Mouse (Mus musculus): ENCODE results near the gene Dbndd2.

The Dbndd2 gene

DNA sequence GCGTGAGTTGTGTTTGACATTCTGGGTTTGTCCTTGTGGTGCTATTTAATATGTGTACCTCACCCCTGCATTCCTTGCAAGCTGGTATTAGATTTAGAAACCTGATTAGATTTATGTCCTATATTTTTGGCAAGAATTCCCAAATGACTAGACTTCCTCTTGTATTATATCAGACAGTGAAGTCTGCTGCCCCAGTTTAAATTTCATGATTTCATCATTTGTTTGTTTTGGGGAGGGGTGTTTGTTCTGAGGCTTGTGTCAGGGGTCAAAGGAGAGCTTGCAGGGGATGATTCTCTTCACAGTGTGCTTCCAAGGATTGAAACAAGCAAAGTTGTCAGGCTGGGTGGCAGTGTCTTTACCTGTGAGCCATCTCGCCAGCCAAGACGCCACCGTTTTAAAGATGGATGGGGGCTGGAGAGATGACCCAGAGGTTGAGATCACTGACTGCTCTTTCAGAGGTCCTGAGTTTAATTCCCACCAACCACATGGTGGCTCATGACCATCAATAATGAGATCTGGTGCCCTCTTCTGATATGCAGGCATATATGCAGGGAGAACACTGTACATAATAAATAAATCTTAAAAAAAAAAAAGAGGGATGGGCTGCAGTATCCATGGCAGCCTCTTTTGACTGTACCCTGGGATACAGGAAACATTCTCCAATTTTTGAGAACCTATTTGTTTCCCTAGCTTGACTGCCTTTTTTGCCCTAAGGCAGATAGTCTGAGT is 19.9 kb downstream of the Dbndd2 start:
- DNase-seq = no peak

- no peak for DNase-seq
Measured at GRCm38 (mm10) chr2:164507811-164508210, 21.9 kb downstream of the Dbndd2 start.

- no peak for DNase-seq
Measured at GRCm38 (mm10) chr2:164510621-164511190, 24.8 kb downstream of the Dbndd2 start.

DNA sequence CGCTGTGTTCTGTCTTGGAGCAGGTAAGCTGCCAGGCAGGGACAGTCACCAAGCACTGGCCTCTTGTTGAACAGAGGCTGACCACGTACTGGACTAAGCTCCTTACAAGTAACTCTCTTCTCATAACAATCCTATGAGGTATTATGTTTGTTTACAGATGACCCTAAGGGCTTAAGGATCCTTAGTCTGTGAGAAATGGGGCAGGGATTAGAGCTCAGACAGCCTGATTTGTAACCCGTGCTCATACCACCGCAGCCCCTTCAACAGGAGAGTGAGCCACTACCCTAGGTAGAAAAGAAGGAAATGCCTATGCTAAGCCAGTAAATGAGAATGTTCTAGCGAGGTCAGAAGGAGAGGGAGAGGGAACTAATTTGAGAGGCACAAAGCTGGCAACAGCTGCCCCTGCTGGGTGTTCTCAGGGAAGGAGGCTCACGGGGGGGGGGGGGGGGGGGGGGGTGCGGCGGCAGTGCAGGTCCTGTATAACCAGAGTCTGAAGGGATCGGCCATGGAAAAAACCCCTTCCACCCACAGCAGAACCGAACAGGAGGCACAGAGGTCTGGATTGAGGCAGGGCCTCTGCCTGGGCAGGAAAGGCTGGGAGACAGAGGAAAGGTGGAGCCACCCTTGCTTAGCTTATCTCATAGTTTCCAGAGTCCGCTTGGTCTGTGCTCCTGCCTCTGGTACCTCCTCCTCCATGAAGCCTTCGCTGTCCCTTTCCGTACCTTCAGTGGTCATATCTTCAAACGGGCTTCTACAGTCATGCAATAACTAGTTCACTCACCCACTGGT is 26.4 kb downstream of the Dbndd2 start:
- DNase-seq = no peak

- DNase-seq = no peak
Measured at GRCm38 (mm10) chr2:164513389-164513788, 27.5 kb downstream of the Dbndd2 start.

GRCm38 (mm10) chr2:164514916-164515315 is 29.0 kb downstream of the Dbndd2 start:
- DNase-seq = no peak

DNA sequence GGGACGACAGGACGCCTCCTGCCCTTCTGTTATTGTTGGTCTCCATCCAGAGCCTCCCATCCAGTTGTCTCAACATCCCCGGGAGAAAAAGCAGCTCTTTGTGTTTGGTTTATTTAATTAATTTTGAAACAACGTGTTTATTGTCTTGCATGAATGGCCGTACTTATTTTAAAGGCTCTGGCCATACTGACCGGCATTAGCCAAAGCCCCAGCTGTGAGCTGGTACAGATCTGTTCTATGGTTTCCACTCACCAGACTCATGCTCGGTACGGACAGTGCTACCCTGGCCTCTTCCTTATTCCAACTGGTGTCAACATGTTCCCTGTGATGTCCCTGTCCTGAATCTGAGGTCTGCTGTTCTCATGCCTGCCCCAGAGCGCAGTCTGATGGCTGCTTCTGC is 30.0 kb downstream of the Dbndd2 start:
- no peak for DNase-seq

DNA sequence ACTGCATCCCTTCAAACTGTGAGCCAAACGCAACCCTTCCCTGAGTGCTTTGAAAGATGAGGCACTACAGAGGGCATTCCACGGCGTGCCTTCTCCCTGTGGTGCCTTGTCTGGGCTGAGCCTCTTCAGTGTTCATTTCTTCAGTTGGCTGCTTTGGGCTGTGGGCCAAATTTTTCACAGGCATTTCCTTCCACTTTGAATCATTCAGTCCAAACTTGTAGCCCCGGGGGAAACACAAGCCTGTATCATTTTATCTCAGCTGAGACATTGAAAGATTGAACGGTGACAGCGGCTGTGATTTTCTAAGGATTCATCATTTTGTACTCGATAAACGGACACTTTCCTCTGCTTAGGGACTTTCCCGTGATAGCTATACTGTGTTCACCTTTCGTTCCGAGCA is 30.7 kb downstream of the Dbndd2 start:
- no peak for DNase-seq

GRCm38 (mm10) chr2:164517485-164518221 is 31.7 kb downstream of the Dbndd2 start:
- peak; percentile 73 for DNase-seq

DNA sequence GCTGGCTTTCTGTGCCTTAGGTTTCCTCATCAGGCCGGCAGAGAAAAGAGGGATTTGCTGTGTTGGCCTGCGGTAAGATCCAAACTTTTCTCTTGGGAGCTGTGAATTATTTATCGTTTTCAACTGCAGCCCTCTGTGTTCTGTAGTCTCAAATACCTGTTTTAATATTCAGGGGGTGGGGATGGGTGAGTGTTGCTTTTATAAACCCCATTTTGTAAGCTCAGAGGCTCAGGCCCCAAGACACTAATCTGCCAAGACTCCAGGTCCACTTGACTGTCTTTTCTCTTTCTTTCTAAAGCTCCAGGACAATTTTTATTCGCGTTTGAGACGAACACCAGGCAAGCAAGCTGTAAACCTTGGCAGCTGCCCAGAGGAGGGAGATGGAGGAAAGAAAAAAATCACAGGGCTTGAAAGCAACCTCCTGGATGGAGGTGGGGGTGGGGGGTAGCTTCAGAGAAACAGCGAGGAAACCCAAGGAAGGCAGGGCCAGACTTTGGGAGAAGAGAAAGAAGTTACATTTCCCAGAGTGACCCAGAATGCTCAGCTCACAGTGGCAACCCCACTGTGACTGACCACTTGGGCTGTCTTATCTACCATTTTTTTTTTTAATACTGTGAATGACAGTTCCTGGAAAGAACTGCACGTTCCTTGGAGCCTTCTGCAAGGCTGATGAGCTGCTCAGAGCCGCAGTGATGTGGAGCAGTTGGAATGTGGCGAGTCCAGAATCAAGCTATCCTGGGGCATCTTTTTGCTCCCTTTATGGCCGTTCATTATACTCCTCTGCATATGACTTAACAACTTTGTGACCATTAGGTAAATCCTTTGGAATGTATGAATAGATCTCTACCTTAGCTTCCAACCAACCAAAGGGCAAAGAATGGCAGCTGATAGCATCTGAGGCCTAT is 32.6 kb downstream of the Dbndd2 start:
- no peak for DNase-seq

DNA sequence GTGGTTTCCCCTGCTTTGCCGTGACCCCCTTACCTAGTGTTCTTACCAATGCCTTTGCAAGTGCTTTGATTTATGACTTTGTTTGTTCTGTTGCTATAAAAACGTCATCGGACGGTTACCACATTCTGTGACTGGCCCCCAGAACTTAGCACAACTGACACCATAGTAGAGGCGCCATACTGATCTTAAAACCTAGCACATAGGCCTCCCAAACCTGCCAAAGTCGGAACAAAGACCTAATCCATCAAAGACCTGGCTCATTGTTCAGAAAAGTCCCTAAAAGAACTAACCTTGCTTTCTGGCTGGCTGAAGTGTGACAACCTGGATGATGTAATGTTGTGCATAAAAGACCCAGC is 33.2 kb downstream of the Dbndd2 start:
- no peak for DNase-seq

GRCm38 (mm10) chr2:164520782-164521181 is 34.9 kb downstream of the Dbndd2 start:
- DNase-seq = peak; percentile 44

DNA sequence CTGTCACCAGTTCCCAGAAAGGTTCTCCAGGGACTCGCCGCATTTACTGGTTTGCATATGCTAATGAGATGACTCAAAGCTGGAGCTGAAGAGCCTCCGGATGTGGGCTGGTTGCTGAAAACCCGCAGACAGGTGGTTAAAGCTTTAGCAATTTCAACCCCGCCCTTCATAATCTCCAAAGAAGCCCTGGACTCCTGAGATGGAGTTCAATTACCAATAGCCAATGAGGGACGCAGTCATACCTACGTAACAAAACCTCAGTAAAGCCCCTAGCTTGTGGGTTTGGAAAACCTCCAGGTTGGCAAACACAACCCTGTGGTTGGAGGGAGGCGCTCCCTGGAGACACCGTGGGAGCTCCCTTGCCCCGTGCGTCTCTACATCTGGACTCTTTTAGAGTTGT is 35.9 kb downstream of the Dbndd2 start:
- DNase-seq = peak; percentile 58

DNA sequence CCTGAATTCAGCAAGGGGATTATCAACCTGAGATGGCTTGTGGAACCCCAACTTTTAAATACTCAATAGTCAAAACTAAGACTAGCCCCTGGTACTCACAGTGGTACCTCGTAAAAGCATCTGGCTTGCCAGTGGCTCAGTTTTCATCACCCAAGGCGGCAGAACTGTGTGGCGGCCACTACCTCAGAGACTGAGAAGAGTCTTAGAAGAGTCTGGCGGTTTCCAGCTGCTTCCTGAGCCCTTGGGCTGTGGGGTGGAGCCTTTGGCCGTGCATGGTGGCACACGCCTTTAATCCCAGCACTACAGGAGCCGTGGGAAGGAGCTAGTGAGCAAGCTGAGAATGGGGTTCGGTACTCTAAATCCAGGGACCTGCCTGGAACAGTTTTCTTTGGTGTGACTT is 36.4 kb downstream of the Dbndd2 start:
- peak; percentile 14 for DNase-seq

GRCm38 (mm10) chr2:164523301-164523773 is 37.4 kb downstream of the Dbndd2 start:
- DNase-seq = no peak

- no peak for DNase-seq
Measured at GRCm38 (mm10) chr2:164528557-164528956, 42.7 kb downstream of the Dbndd2 start.

DNA sequence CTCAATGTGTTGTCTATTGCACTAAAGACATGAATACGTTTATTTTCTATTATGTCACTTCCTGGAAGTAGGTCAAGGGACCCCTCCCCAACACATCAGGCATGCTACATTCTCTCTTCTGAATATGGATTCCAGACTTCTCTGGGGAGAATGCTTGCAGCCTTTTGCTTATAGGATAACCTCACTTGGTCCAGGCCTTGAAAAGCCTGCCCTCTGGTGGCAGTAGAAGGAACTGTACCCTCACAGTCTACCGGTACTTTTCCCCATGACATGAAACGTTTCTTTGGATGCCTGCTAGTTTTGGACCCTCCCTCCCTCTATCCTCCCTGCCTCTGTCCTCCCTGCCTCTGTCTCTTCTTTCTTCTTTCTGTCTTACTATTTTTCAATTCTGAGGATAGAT is 45.3 kb downstream of the Dbndd2 start:
- peak; percentile 72 for DNase-seq

DNA sequence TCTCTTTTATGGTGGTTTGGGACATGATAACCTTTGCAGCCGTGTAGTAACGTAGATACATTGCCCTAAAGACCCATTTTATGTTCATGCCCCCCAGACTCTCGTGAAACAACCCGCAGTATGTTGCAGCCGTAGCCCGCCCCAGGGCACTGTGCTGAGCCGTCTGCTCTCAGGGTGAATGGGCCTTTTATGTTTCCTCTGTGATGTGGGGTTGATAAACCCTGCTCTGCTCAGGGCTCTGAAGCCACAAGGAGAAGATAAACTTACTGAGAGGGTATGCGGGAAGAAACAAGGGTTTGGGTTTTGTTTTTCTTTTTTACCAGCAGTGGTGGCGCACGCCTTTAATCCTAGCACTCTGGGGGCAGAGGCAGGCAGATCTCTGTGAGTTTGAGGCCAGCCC is 48.4 kb downstream of the Dbndd2 start:
- DNase-seq = peak; percentile 30

DNA sequence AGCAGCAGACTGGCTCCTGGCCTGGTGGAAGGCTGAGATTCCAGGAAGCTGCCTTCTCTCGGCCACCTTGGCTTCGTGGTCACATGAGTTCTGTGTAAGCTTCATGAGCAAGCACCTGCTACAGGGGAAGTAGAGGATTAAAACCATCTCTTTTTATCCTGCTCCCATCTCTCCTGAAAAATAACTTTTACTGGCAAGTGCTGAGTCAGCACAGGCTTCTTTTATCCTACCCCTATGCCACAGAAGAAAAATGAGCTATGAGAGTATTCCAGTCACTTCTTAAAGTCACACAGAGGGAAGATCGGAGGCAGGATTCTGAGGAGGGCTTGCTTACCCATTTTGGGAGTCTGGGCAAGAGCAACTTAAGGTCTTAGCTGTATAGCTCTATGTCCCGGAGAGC is 51.1 kb downstream of the Dbndd2 start:
- DNase-seq = no peak

- no peak for DNase-seq
Measured at GRCm38 (mm10) chr2:164540652-164541427, 54.9 kb downstream of the Dbndd2 start.

DNA sequence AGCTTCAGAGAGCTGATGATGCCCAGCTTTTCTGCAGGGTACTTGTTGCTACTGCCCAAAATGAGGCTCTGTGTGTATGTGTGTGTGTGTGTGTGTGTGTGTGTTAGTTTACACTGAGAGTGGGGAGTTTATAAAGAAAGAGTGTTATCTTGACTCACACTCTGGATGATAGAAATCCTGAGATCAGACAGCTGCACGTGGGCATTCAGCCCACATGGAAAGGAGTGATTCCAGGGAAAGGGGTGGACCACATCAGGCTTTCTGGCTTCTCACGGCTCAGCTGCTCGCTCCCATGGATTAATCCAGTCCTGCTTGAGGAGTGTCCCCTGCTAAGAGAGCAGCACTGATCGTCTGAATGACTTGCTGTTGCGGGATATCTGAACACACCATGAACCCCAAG is 56.2 kb downstream of the Dbndd2 start:
- DNase-seq = no peak

Measured in thymus, postnatal 25 days (tissue).